Mouse (Mus musculus) mammary gland, adult 2 months (tissue): ENCODE measurements around the gene Cept1. TPM values are rescaled to one million over a fixed set of nuclear protein-coding genes. Genes with fewer than 3 reads are reported as not detected.

Source experiments
- polyA plus RNA-seq: library from polyadenylated mRNA; depleted of rRNA; stranded (reverse); fragments of >200 nt; gene quantifications from 2 replicates; pipeline ENCODE4 v1.2.3, GENCODE M21; 2012; ENCODE audit warnings: low replicate concordance; rRNA removed

Cept1 gene
- polyA plus RNA-seq: 10.5 and 31.1 TPM in 2 replicates

DNA sequence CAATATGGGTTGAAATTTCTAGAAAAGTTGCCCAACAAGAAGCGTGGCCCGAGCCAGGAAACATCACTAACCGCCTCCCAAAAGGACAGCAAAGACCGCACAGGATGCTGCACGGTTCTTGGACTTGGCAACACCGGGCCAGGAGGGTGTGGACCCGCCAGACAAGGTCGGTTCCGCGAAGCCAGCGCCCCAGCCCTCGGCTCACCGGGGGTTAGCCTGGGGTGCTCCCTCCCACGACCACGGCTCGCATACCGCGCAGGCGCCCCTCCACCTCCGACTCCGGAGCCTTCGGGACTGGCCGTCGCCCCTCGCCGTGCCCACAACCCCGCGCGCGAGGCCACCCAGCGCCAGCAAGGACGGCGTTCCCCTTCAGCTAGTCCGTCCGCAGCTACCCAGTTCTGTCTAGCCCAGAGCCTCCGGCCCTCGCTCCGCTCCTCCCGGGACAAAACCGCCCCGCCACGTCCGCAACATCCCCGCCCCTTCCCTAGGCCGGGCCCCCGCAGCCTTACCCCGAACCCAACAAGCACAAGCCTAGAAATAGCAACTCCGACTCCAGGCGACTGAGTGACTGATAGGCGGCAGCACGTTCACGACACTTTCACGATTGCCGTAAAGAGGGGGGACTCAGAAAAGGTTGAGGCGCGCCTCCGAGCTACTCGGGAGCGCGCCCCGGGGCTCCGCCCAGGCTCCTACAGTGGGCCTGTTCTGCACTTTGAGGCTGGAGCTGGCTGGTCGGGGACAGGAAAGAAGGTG is at the start of gene Cept1, which contains the start of gene Dram2:
Gene Cept1, minus strand, starts transcription at position 632 of the 753 bp plus-strand sequence.
Gene Dram2, plus strand, starts transcription at position 628 of the 753 bp plus-strand sequence.

DNA sequence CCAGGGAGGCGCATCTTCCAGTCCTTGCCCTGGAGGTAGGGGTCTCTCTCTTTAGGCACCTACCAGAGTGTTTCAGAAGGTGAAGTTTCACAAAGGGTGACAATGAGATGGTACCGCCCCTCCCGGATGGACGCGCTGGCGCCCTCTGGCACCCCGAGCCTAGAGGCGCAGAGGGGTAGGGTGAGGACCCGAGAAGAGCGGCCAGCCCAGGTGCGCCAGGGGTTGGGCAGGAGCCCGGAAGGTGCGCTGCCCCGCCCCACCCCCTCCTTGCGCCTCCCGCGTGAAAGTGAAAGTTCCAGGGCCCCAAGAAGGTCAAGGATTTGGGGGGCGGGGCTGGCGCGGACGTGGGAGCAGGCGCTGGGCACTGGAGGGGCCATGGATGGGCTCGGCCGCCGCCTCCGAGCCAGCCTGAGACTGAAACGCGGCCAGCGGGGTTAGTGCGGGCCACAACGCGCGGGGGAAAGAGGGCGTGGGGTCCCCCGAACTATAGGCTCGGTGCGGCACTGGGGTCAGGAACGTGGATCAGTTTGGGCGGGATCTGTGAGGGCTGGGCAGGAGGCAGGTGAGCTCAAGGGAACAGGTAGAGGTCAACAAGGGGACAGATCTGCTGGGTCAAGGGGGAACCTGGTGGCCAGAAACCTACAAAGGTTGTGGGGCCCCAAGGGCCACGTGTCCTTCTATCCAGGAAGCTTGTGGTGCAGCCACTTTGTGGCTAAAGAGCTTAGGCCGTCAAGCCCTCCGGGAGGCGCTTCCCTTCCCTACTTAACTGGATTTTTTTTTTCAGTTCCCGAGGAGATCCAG is 65.1 kb downstream of the Cept1 start, which contains the start of gene Dennd2d:
Gene Dennd2d, plus strand, starts transcription at position 125 of the 801 bp plus-strand sequence.

Other genes starting within 250 kb of the Cept1 start
- gene Chil6, start 141.6 kb downstream of the Cept1 start, polyA plus RNA-seq: 0.13 TPM in 1 of 2 replicates, not detected in the other
- 21.1 and 28.7 TPM in 2 replicates for gene Dennd2d, start 65.4 kb downstream of the Cept1 start, polyA plus RNA-seq
- 23.3 and 106 TPM in 2 replicates for gene Dram2, start within 50 bp of the Cept1 start, polyA plus RNA-seq
- 1.4 and 3.4 TPM in 2 replicates for gene Lrif1, start 137.2 kb upstream of the Cept1 start, polyA plus RNA-seq
- gene Cd53, start 242.3 kb upstream of the Cept1 start, polyA plus RNA-seq: 39.0 and 81.1 TPM in 2 replicates